Mouse (Mus musculus) Patski (cell line): ENCODE measurements around the gene Ccdc134. TPM values are rescaled to one million over a fixed set of nuclear protein-coding genes. Genes with fewer than 3 reads are reported as not detected.
"Not testable (repeated sequence)": the region's sequence is repeated elsewhere in the genome, so short reads cannot be mapped to it uniquely, and the experiment has no call there.

Experiments
- ATAC-seq: fragments of 100-300 bp; one replicate; pipeline ENCODE4 v1.8.0; 2021
- CTCF ChIA-PET: fragments of 350-600 bp; sonication (Branson Sonifier 250); formaldehyde crosslinking; loops from one replicate; lab custom pipeline; 2022; ENCODE audit warnings: inconsistent platforms; lab: Charles Lee
- POLR2A ChIA-PET: fragments of 350-600 bp; sonication (Branson Sonifier 250); formaldehyde crosslinking; loops from one replicate; lab custom pipeline; 2022; ENCODE audit warnings: antibody characterized with exemption, inconsistent platforms; lab: Charles Lee
- DNase-seq: peaks from one replicate; pipeline ENCODE4 v3.0.0-alpha.2; 2011; ENCODE audit warnings: low read depth, low spot score
- H3K27me3 ChIP-seq: fragments of 371-371 bp; one replicate; pipeline ENCODE4 v1.5.1; 2021
- CTCF ChIP-seq: fragments of 100-300 bp; IDR thresholded peaks from one replicate; pipeline ENCODE4 v1.5.1; 2021
- in situ Hi-C: fragments of 300-500 bp; cut with MboI; formaldehyde crosslinking; loops from 3 replicates; pipeline ENCODE4 v1.11.1; 2018; ENCODE audit warnings: low pct_unique_long_range_greater_than_20kb, mixed read lengths
- polyA plus RNA-seq: library from polyadenylated mRNA; unstranded; gene quantifications from one replicate; pipeline ENCODE4 v1.2.3, GENCODE M21; 2021

Gene Ccdc134
- polyA plus RNA-seq = 18.0 TPM

GRCm38 (mm10) chr15:82127426-82128374 is at the start of gene Ccdc134:
Gene Ccdc134 (plus strand): TSS chr15:82127922.
- no peak for TF ChIP-seq CTCF
- ChIA-PET POLR2A (interaction anchor here (0.7 to 1.6 kb wide), 2 partner anchors 16 to 20 kb away, joined by 4 to 5 read pairs; partner anchors contain the start of gene Srebf2), CTCF (interaction anchor here (1.2 kb wide), 1 partner anchor 32 kb away, joined by 3 read pairs; no protein-coding TSS in a partner anchor)
- no peak for DNase-seq
- H3K27me3 ChIP-seq = no peaks in the 10 kb centered on the region
- ATAC-seq = peak; percentile 92
- in situ Hi-C loops = no loop called here

- no peak for TF ChIP-seq CTCF
- peaks cover 30% of the 10 kb centered on the region for H3K27me3 ChIP-seq
- in situ Hi-C loops = no loop called here
- ChIA-PET POLR2A (no interaction called here), CTCF (no interaction called here)
- no peak for ATAC-seq
- DNase-seq = no peak
Measured at GRCm38 (mm10) chr15:82079883-82080282, 47.8 kb upstream of the Ccdc134 start.

GRCm38 (mm10) chr15:82081161-82081560 is 46.6 kb upstream of the Ccdc134 start:
- TF ChIP-seq CTCF = no peak
- peak; percentile 35 for ATAC-seq
- POLR2A ChIA-PET = interaction anchor here (0.5 kb wide), 1 partner anchor 153 kb away, joined by 3 read pairs; no protein-coding TSS in a partner anchor
- CTCF ChIA-PET = interaction anchor here (1.1 to 1.4 kb wide), 2 partner anchors 9 to 16 kb away, joined by 3 read pairs; no protein-coding TSS in a partner anchor
- in situ Hi-C loops = no loop called here
- no peak for DNase-seq
- peaks cover 34% of the 10 kb centered on the region for H3K27me3 ChIP-seq

- ChIA-PET CTCF (no interaction called here), POLR2A (no interaction called here)
- in situ Hi-C loops = no loop called here
- no peak for ATAC-seq
- TF ChIP-seq CTCF = no peak
- peaks cover 48% of the 10 kb centered on the region for H3K27me3 ChIP-seq
- no peak for DNase-seq
Measured at GRCm38 (mm10) chr15:82085606-82086005, 42.1 kb upstream of the Ccdc134 start.

- TF ChIP-seq CTCF = no peak
- ChIA-PET CTCF (no interaction called here), POLR2A (no interaction called here)
- DNase-seq (no peak), ATAC-seq (no peak)
- peaks cover 50% of the 10 kb centered on the region for H3K27me3 ChIP-seq
- in situ Hi-C loops = no loop called here
Measured at GRCm38 (mm10) chr15:82086131-82086530, 41.6 kb upstream of the Ccdc134 start.

DNA sequence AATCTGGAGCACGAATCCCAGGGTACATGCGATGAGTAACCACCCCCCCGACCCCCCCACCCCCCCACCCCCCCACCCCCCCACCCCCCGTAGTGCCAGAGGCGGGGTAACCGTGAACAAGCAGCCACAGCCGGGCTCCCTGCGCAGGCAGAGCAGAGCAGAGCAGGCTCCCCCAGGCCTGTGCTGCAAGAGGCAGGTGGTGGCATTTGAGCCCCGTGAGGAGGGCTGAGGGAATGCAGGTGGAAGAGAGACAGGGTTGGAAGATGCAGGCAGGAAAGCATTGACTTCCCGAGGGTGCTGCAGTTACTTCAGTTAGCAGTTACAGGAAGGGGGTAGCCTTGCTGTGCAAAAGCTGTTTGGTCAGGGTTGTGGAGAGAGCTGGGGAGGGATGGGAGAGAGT is 40.5 kb upstream of the Ccdc134 start:
- TF ChIP-seq CTCF = no peak
- ChIA-PET CTCF (no interaction called here), POLR2A (no interaction called here)
- peaks cover 61% of the 10 kb centered on the region for H3K27me3 ChIP-seq
- DNase-seq (no peak), ATAC-seq (no peak)
- in situ Hi-C loops = no loop called here

DNA sequence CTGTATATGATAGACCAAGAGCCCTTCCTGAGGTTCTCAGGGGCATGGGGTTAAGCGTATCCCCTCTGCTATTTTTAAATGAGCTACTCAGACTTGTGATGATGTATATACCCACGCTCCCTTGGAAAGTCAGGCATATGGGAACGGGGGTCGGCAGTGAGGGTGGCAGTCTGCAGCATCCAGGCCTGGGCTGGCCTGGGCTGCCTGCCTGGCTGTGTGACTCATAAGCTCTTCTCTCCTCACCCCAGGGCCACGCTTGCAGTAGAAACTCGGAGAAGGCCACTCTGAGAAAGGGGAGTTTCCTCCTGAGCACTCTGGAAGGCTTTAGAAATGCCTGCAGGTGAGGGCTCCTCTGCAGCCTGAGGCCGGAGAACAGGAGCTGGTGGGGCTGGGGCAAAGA is 36.7 kb upstream of the Ccdc134 start:
- in situ Hi-C loops = no loop called here
- ATAC-seq (no peak), DNase-seq (no peak)
- CTCF ChIA-PET = interaction anchor here (1.5 kb wide), 1 partner anchor 10 kb away, joined by 3 read pairs; no protein-coding TSS in a partner anchor
- TF ChIP-seq CTCF = no peak
- POLR2A ChIA-PET = no interaction called here
- peaks cover 60% of the 10 kb centered on the region for H3K27me3 ChIP-seq

GRCm38 (mm10) chr15:82106953-82107555 is 20.7 kb upstream of the Ccdc134 start:
- TF ChIP-seq CTCF = peak; percentile 90
- CTCF ChIA-PET = interaction anchor here (1.4 kb wide), 1 partner anchor 45 kb away, joined by 3 read pairs; no protein-coding TSS in a partner anchor
- peak; percentile 32 for ATAC-seq
- POLR2A ChIA-PET = no interaction called here
- in situ Hi-C loops = no loop called here
- H3K27me3 ChIP-seq = peaks cover 31% of the 10 kb centered on the region
- DNase-seq = no peak

- in situ Hi-C loops = no loop called here
- no peak for DNase-seq
- no peak for TF ChIP-seq CTCF
- CTCF ChIA-PET = no interaction called here
- POLR2A ChIA-PET = interaction anchor here (0.7 kb wide), 1 partner anchor 20 kb away, joined by 3 read pairs; no protein-coding TSS in a partner anchor
- peaks cover 12% of the 10 kb centered on the region for H3K27me3 ChIP-seq
- no peak for ATAC-seq
Measured at GRCm38 (mm10) chr15:82120544-82120943, 7.2 kb upstream of the Ccdc134 start.

- ATAC-seq, in situ Hi-C loops, H3K27me3 ChIP-seq, POLR2A ChIA-PET, DNase-seq: not testable (repeated sequence)
- CTCF ChIA-PET = interaction anchor here (1.2 to 2.0 kb wide), 2 partner anchors 9 to 31 kb away, joined by 3 to 6 read pairs; no protein-coding TSS in a partner anchor
Measured at GRCm38 (mm10) chr15:82126690-82127089, 1.0 kb upstream of the Ccdc134 start.
